Mouse (Mus musculus): Measurements from ENCODE around the gene Tmpo. TPM values are rescaled to one million over a fixed set of nuclear protein-coding genes. Genes with fewer than 3 reads are reported as not detected.

Gene Tmpo
- polyA plus RNA-seq, 1 experiment, result 21.1 TPM

GRCm38 (mm10) chr10:91116958-91117357 is 64.2 kb downstream of the Tmpo start:
- TF ChIP-seq CTCF (conservative IDR thresholded peaks at IDR 0.05; ENCODE audit: insufficient read depth, insufficient read length, low read depth, low read length) (no peak), POLR2A (IDR thresholded peaks at IDR 0.05; ENCODE audit: low read depth, low read length) (no peak)
- H3K4me3 ChIP-seq (ENCODE audit: insufficient read depth, low read depth, low read length), result no peak overlapping the region
- peaks cover 4% of the 10 kb centered on the region; the same call in 1 of the 2 replicates for H3K4me1 ChIP-seq (ENCODE audit: control insufficient read depth, insufficient read depth, low read length)
- 90% methylated on average over 12 of the region's 12 CpGs for WGBS
- no peaks in the 10 kb centered on the region for H3K27me3 ChIP-seq (replicated peaks; ENCODE audit: control insufficient read depth, insufficient read depth, low read length)
- no peak for DNase-seq
- no peak overlapping the region for H3K27ac ChIP-seq (ENCODE audit: insufficient read depth, low read depth, low read length)
- peaks cover 31% of the 10 kb centered on the region for H3K36me3 ChIP-seq (ENCODE audit: control insufficient read depth, insufficient read depth, low read length)

GRCm38 (mm10) chr10:91109841-91110240 is 71.3 kb downstream of the Tmpo start:
- TF ChIP-seq CTCF (conservative IDR thresholded peaks at IDR 0.05; ENCODE audit: insufficient read depth, insufficient read length, low read depth, low read length) (no peak), POLR2A (IDR thresholded peaks at IDR 0.05; ENCODE audit: low read depth, low read length) (no peak)
- H3K4me3 ChIP-seq (ENCODE audit: insufficient read depth, low read depth, low read length), result no peak overlapping the region
- WGBS, result 58% methylated on average over 4 of the region's 4 CpGs
- no peaks in the 10 kb centered on the region for H3K27me3 ChIP-seq (replicated peaks; ENCODE audit: control insufficient read depth, insufficient read depth, low read length)
- DNase-seq, result no peak
- H3K36me3 ChIP-seq (ENCODE audit: control insufficient read depth, insufficient read depth, low read length), result peaks cover 2% of the 10 kb centered on the region
- no peaks in the 10 kb centered on the region for H3K4me1 ChIP-seq (ENCODE audit: control insufficient read depth, insufficient read depth, low read length)
- no peak overlapping the region for H3K27ac ChIP-seq (ENCODE audit: insufficient read depth, low read depth, low read length)

GRCm38 (mm10) chr10:91105981-91106380 is 75.1 kb downstream of the Tmpo start:
- no peaks in the 10 kb centered on the region for H3K4me1 ChIP-seq (ENCODE audit: control insufficient read depth, insufficient read depth, low read length)
- WGBS, result 83% methylated on average over 3 of the region's 3 CpGs
- TF ChIP-seq CTCF (conservative IDR thresholded peaks at IDR 0.05; ENCODE audit: insufficient read depth, insufficient read length, low read depth, low read length), result no peak
- no peak for TF ChIP-seq POLR2A (IDR thresholded peaks at IDR 0.05; ENCODE audit: low read depth, low read length)
- no peak overlapping the region for H3K27ac ChIP-seq (ENCODE audit: insufficient read depth, low read depth, low read length)
- H3K36me3 ChIP-seq (ENCODE audit: control insufficient read depth, insufficient read depth, low read length), result no peaks in the 10 kb centered on the region; the same call in 1 of the 2 replicates
- DNase-seq, result no peak
- no peaks in the 10 kb centered on the region for H3K27me3 ChIP-seq (replicated peaks; ENCODE audit: control insufficient read depth, insufficient read depth, low read length)
- no peak overlapping the region for H3K4me3 ChIP-seq (ENCODE audit: insufficient read depth, low read depth, low read length)

- 95% methylated on average over 14 of the region's 14 CpGs for WGBS
- H3K27ac ChIP-seq (ENCODE audit: insufficient read depth, low read depth, low read length), result no peak overlapping the region
- DNase-seq, result no peak
- no peaks in the 10 kb centered on the region; the same call in 1 of the 2 replicates for H3K36me3 ChIP-seq (ENCODE audit: control insufficient read depth, insufficient read depth, low read length)
- H3K4me1 ChIP-seq (ENCODE audit: control insufficient read depth, insufficient read depth, low read length), result no peaks in the 10 kb centered on the region
- no peak overlapping the region for H3K4me3 ChIP-seq (ENCODE audit: insufficient read depth, low read depth, low read length)
- no peaks in the 10 kb centered on the region for H3K27me3 ChIP-seq (replicated peaks; ENCODE audit: control insufficient read depth, insufficient read depth, low read length)
- TF ChIP-seq CTCF (conservative IDR thresholded peaks at IDR 0.05; ENCODE audit: insufficient read depth, insufficient read length, low read depth, low read length), result no peak
- no peak for TF ChIP-seq POLR2A (IDR thresholded peaks at IDR 0.05; ENCODE audit: low read depth, low read length)
These were observed 78.1 kb downstream of the Tmpo start for GRCm38 (mm10) chr10:91102799-91103590.

- DNase-seq, result no peak
- Histone ChIP-seq H3K27me3 (replicated peaks; ENCODE audit: control insufficient read depth, insufficient read depth, low read length) (no peaks in the 10 kb centered on the region), H3K27ac (ENCODE audit: insufficient read depth, low read depth, low read length) (no peak overlapping the region), H3K36me3 (ENCODE audit: control insufficient read depth, insufficient read depth, low read length) (no peaks in the 10 kb centered on the region; the same call in 1 of the 2 replicates), H3K4me3 (ENCODE audit: insufficient read depth, low read depth, low read length) (no peak overlapping the region), H3K4me1 (ENCODE audit: control insufficient read depth, insufficient read depth, low read length) (no peaks in the 10 kb centered on the region)
- no peak for TF ChIP-seq CTCF (conservative IDR thresholded peaks at IDR 0.05; ENCODE audit: insufficient read depth, insufficient read length, low read depth, low read length)
- WGBS, result 96% methylated on average over 25 of the region's 25 CpGs
These were observed 79.2 kb downstream of the Tmpo start for GRCm38 (mm10) chr10:91101936-91102335.

GRCm38 (mm10) chr10:91100101-91100500 is 81.0 kb downstream of the Tmpo start:
- DNase-seq, result no peak
- TF ChIP-seq POLR2A (IDR thresholded peaks at IDR 0.05; ENCODE audit: low read depth, low read length) (no peak), CTCF (conservative IDR thresholded peaks at IDR 0.05; ENCODE audit: insufficient read depth, insufficient read length, low read depth, low read length) (no peak)
- H3K27me3 ChIP-seq (replicated peaks; ENCODE audit: control insufficient read depth, insufficient read depth, low read length), result no peaks in the 10 kb centered on the region
- no peaks in the 10 kb centered on the region for H3K4me1 ChIP-seq (ENCODE audit: control insufficient read depth, insufficient read depth, low read length)
- no peak overlapping the region for H3K4me3 ChIP-seq (ENCODE audit: insufficient read depth, low read depth, low read length)
- 91% methylated on average over 1 of the region's 1 CpGs for WGBS
- no peak overlapping the region for H3K27ac ChIP-seq (ENCODE audit: insufficient read depth, low read depth, low read length)
- no peaks in the 10 kb centered on the region; the same call in 1 of the 2 replicates for H3K36me3 ChIP-seq (ENCODE audit: control insufficient read depth, insufficient read depth, low read length)

GRCm38 (mm10) chr10:91098056-91098455 is 83.1 kb downstream of the Tmpo start:
- Histone ChIP-seq H3K4me3 (ENCODE audit: insufficient read depth, low read depth, low read length) (no peak overlapping the region), H3K36me3 (ENCODE audit: control insufficient read depth, insufficient read depth, low read length) (no peaks in the 10 kb centered on the region; the same call in 1 of the 2 replicates), H3K27ac (ENCODE audit: insufficient read depth, low read depth, low read length) (no peak overlapping the region), H3K4me1 (ENCODE audit: control insufficient read depth, insufficient read depth, low read length) (no peaks in the 10 kb centered on the region), H3K27me3 (replicated peaks; ENCODE audit: control insufficient read depth, insufficient read depth, low read length) (no peaks in the 10 kb centered on the region)
- no peak for DNase-seq
- TF ChIP-seq POLR2A (IDR thresholded peaks at IDR 0.05; ENCODE audit: low read depth, low read length) (no peak), CTCF (conservative IDR thresholded peaks at IDR 0.05; ENCODE audit: insufficient read depth, insufficient read length, low read depth, low read length) (no peak)
- 92% methylated on average over 8 of the region's 8 CpGs for WGBS

Other genes with a start within 250 kb of the Tmpo start
- 3.1 and 4.4 TPM in 2 replicates for gene Apaf1, start 98.5 kb downstream of the Tmpo start, polyA plus RNA-seq (2012; rRNA removed)
- 3.4 and 5.7 TPM in 2 replicates for gene Ikbip, start 98.4 kb downstream of the Tmpo start, polyA plus RNA-seq (2012; rRNA removed)
- 717 and 832 TPM in 2 replicates for gene Slc25a3, start 57.3 kb downstream of the Tmpo start, polyA plus RNA-seq (2012; rRNA removed)

All from kidney, adult 2 months (tissue).